Mouse (Mus musculus): ENCODE measurements around the gene Timm17a.

DNA sequence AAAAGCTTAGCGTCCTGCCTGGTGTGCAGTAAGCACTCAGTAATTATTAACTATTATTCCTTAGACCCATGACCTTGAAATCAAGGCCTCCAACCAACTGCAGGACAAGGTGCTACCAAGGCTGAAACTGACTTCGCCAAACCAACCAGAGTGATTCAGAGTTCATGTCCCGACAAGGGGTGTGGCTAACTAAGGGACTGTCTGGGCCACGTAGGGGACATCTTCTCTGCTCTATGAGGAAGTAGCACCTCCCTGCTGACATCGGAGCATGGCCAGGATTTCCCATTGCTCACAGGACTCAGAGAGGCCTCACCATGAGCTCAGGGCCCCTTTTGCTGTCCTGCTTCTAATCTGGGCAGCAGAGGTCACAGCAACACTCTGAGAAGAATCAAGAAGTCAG lies 47.7 kb downstream of the Timm17a start:
- TF ChIP-seq CTCF (conservative IDR thresholded peaks at IDR 0.05; ENCODE audit: insufficient read depth, insufficient read length, low read depth, low read length) (no peak), POLR2A (IDR thresholded peaks at IDR 0.05; ENCODE audit: low read depth, low read length) (no peak)
